Mouse (Mus musculus) embryonic facial prominence, embryonic 10.5 days (tissue): ENCODE results near the gene Ppp4r3b. TPM values are rescaled to one million over a fixed set of nuclear protein-coding genes. Genes with fewer than 3 reads are reported as not detected.

ENCODE experiments used
- DNase-seq: peaks from one replicate; pipeline ENCODE4 v3.0.0-alpha.2; 2017; ENCODE audit warnings: low spot score
- H3K27ac ChIP-seq: fragments of 300-500 bp; sonication (generic); replicated peaks from 2 replicates; pipeline ENCODE4 v1.5.1; 2016; ENCODE audit warnings: mild to moderate bottlenecking
- H3K27me3 ChIP-seq: fragments of 300-500 bp; sonication (generic); replicated peaks from 2 replicates; pipeline ENCODE4 v1.6.1; 2016; ENCODE audit warnings: low read depth, mild to moderate bottlenecking; ENCODE audit not compliant: poor library complexity, severe bottlenecking
- H3K36me3 ChIP-seq: fragments of 300-500 bp; sonication (generic); replicated peaks from 2 replicates; pipeline ENCODE4 v1.6.1; 2016; ENCODE audit warnings: mild to moderate bottlenecking, moderate library complexity
- H3K4me1 ChIP-seq: fragments of 300-500 bp; sonication (generic); 2 replicates; pipeline ENCODE4 v1.6.1; 2016
- H3K4me3 ChIP-seq: fragments of 300-500 bp; sonication (generic); 2 replicates; pipeline ENCODE4 v1.5.1; 2016; ENCODE audit warnings: mild to moderate bottlenecking, moderate library complexity
- H3K9me3 ChIP-seq: fragments of 300-500 bp; sonication (generic); 2 replicates; pipeline ENCODE4 v1.6.1; 2016; ENCODE audit warnings: mild to moderate bottlenecking
- WGBS: fragments of 180-500 bp; shearing (Covaris S2); methylation state at CpG from one replicate; pipeline ENCODE4 v1.1.7; 2016; 5-methylcytosine and 5-hydroxymethylcytosine counted together
- polyA plus RNA-seq: library from polyadenylated mRNA; unstranded; fragments of >200 nt; fragmentation: Nextera tagmentation; extraction: Ambion mirVana; gene quantifications from 2 replicates; pipeline ENCODE4 v1.2.1, GENCODE M21; 2016

The Ppp4r3b gene
- polyA plus RNA-seq = 95.3 and 104 TPM in 2 replicates

- H3K9me3 ChIP-seq = no peaks in the 10 kb centered on the region
- WGBS = under 1% methylated on average over 50 of the region's 50 CpGs
- peak; percentile 99 for DNase-seq
These were observed at the start of gene Ppp4r3b for GRCm38 (mm10) chr11:29172563-29173124. Gene Ppp4r3b, plus strand, starts transcription at chr11:29172890.

GRCm38 (mm10) chr11:29129862-29130384 is 42.8 kb upstream of the Ppp4r3b start:
- peak overlapping the region; percentile 87 for H3K4me3 ChIP-seq
- 68% methylated on average over 11 of the region's 11 CpGs for WGBS
- no peak for DNase-seq
- H3K27me3 ChIP-seq = no peaks in the 10 kb centered on the region
- no peaks in the 10 kb centered on the region for H3K9me3 ChIP-seq
- H3K36me3 ChIP-seq = peaks cover 17% of the 10 kb centered on the region
- H3K4me1 ChIP-seq = peaks cover 9% of the 10 kb centered on the region
- peak overlapping the region; percentile 92 for H3K27ac ChIP-seq

More at GRCm38 (mm10) chr11:29172563-29173124, at the start of gene Ppp4r3b:
- Histone ChIP-seq H3K4me1 (peaks cover 18% of the 10 kb centered on the region), H3K36me3 (no peaks in the 10 kb centered on the region), H3K27me3 (no peaks in the 10 kb centered on the region), H3K27ac (peak within 1 kb of the TSS; percentile 99), H3K4me3 (peak within 1 kb of the TSS; percentile 96)

- Histone ChIP-seq H3K27ac (peak within 1 kb of the TSS; percentile 92), H3K4me1 (peaks cover 9% of the 10 kb centered on the region), H3K27me3 (no peaks in the 10 kb centered on the region), H3K36me3 (peaks cover 24% of the 10 kb centered on the region), H3K9me3 (no peaks in the 10 kb centered on the region), H3K4me3 (peak within 1 kb of the TSS; percentile 87)
- DNase-seq = peak; percentile 93
- WGBS = 8% methylated on average over 50 of the region's 50 CpGs
These were observed 42.0 kb upstream of the Ppp4r3b start, which contains the start of gene Pnpt1 for GRCm38 (mm10) chr11:29130385-29131355. Gene Pnpt1, plus strand, starts transcription at chr11:29130744.

- H3K9me3 ChIP-seq = no peaks in the 10 kb centered on the region
- H3K4me3 ChIP-seq = no peak overlapping the region
- WGBS = 82% methylated on average over 1 of the region's 1 CpGs
- H3K36me3 ChIP-seq = peaks cover 88% of the 10 kb centered on the region
- H3K27me3 ChIP-seq = no peaks in the 10 kb centered on the region
- no peaks in the 10 kb centered on the region for H3K4me1 ChIP-seq
- no peak for DNase-seq
- no peak overlapping the region for H3K27ac ChIP-seq
These were observed 32.0 kb upstream of the Ppp4r3b start for GRCm38 (mm10) chr11:29140671-29141070.

- Histone ChIP-seq H3K36me3 (peaks cover 89% of the 10 kb centered on the region), H3K27ac (no peak overlapping the region), H3K4me1 (no peaks in the 10 kb centered on the region), H3K4me3 (no peak overlapping the region), H3K9me3 (no peaks in the 10 kb centered on the region), H3K27me3 (no peaks in the 10 kb centered on the region)
- 95% methylated on average over 2 of the region's 2 CpGs for WGBS
- no peak for DNase-seq
These were observed 23.8 kb upstream of the Ppp4r3b start for GRCm38 (mm10) chr11:29148901-29149300.

GRCm38 (mm10) chr11:29163569-29163968 is 9.1 kb upstream of the Ppp4r3b start:
- no peak for DNase-seq
- 96% methylated on average over 4 of the region's 4 CpGs for WGBS
- Histone ChIP-seq H3K4me3 (no peak overlapping the region), H3K9me3 (no peaks in the 10 kb centered on the region), H3K27me3 (no peaks in the 10 kb centered on the region), H3K27ac (no peak overlapping the region), H3K36me3 (peaks cover 50% of the 10 kb centered on the region), H3K4me1 (no peaks in the 10 kb centered on the region)

GRCm38 (mm10) chr11:29171959-29172391 is 715 bp upstream of the Ppp4r3b start:
- Histone ChIP-seq H3K9me3 (no peaks in the 10 kb centered on the region), H3K4me3 (peak overlapping the region; percentile 96), H3K36me3 (no peaks in the 10 kb centered on the region), H3K27ac (peak overlapping the region; percentile 99), H3K27me3 (no peaks in the 10 kb centered on the region), H3K4me1 (peaks cover 18% of the 10 kb centered on the region)
- DNase-seq = peak; percentile 36
- WGBS = under 1% methylated on average over 34 of the region's 34 CpGs

- H3K27ac ChIP-seq = peak overlapping the region; percentile 99
- H3K9me3 ChIP-seq = no peaks in the 10 kb centered on the region
- no peaks in the 10 kb centered on the region for H3K27me3 ChIP-seq
- WGBS = under 1% methylated on average over 38 of the region's 38 CpGs
- H3K4me1 ChIP-seq = peaks cover 18% of the 10 kb centered on the region
- peak overlapping the region; percentile 96 for H3K4me3 ChIP-seq
- peak; percentile 76 for DNase-seq
- no peaks in the 10 kb centered on the region for H3K36me3 ChIP-seq
These were observed 488 bp downstream of the Ppp4r3b start for GRCm38 (mm10) chr11:29173125-29173631.

- H3K4me1 ChIP-seq = peaks cover 18% of the 10 kb centered on the region
- 10% methylated on average over 13 of the region's 13 CpGs for WGBS
- no peaks in the 10 kb centered on the region for H3K27me3 ChIP-seq
- H3K9me3 ChIP-seq = no peaks in the 10 kb centered on the region
- no peak for DNase-seq
- H3K27ac ChIP-seq = peak overlapping the region; percentile 99
- H3K36me3 ChIP-seq = peaks cover 2% of the 10 kb centered on the region; the same call in 1 of the 2 replicates
- peak overlapping the region; percentile 96 for H3K4me3 ChIP-seq
These were observed 1.2 kb downstream of the Ppp4r3b start for GRCm38 (mm10) chr11:29173706-29174436.

GRCm38 (mm10) chr11:29179319-29179718 is 6.6 kb downstream of the Ppp4r3b start:
- peaks cover 38% of the 10 kb centered on the region for H3K36me3 ChIP-seq
- H3K27ac ChIP-seq = no peak overlapping the region
- no peak for DNase-seq
- H3K4me1 ChIP-seq = peaks cover 5% of the 10 kb centered on the region
- no peak overlapping the region for H3K4me3 ChIP-seq
- WGBS = 88% methylated on average over 1 of the region's 1 CpGs
- H3K9me3 ChIP-seq = no peaks in the 10 kb centered on the region
- H3K27me3 ChIP-seq = no peaks in the 10 kb centered on the region

- Histone ChIP-seq H3K9me3 (no peaks in the 10 kb centered on the region), H3K36me3 (peaks cover 52% of the 10 kb centered on the region), H3K27me3 (no peaks in the 10 kb centered on the region), H3K27ac (no peak overlapping the region), H3K4me1 (no peaks in the 10 kb centered on the region), H3K4me3 (no peak overlapping the region)
- DNase-seq = no peak
- WGBS = 91% methylated on average over 3 of the region's 3 CpGs
These were observed 8.0 kb downstream of the Ppp4r3b start for GRCm38 (mm10) chr11:29180657-29181056.

- H3K4me3 ChIP-seq = no peak overlapping the region
- H3K4me1 ChIP-seq = no peaks in the 10 kb centered on the region
- H3K27ac ChIP-seq = no peak overlapping the region
- H3K9me3 ChIP-seq = no peaks in the 10 kb centered on the region
- H3K27me3 ChIP-seq = no peaks in the 10 kb centered on the region
- DNase-seq = no peak
- WGBS = 96% methylated on average over 5 of the region's 5 CpGs
- H3K36me3 ChIP-seq = peaks cover 62% of the 10 kb centered on the region
These were observed 9.1 kb downstream of the Ppp4r3b start for GRCm38 (mm10) chr11:29181751-29182150.
